Mouse (Mus musculus): ENCODE data around the gene Msx1.
A peak's percentile ranks its signal among the peaks of the same experiment; 100 is the strongest.
"Not testable (repeated sequence)": the region's sequence is repeated elsewhere in the genome, so short reads cannot be mapped to it uniquely, and the experiment has no call there.

The Msx1 gene

GRCm38 (mm10) chr5:37824461-37824795 lies at the start of gene Msx1:
Msx1 (minus strand) TSS chr5:37824583.
- DNase-seq, result peak; percentile 17 to 41

- no peak for DNase-seq
Measured at GRCm38 (mm10) chr5:37865471-37865870, 41.1 kb upstream of the Msx1 start.

- no peak for DNase-seq
Measured at GRCm38 (mm10) chr5:37864309-37864708, 39.9 kb upstream of the Msx1 start.

GRCm38 (mm10) chr5:37860846-37861245 lies 36.5 kb upstream of the Msx1 start:
- no peak for DNase-seq

- DNase-seq, result peak; percentile 58 to 64
Measured at GRCm38 (mm10) chr5:37860151-37860721, 35.9 kb upstream of the Msx1 start.

GRCm38 (mm10) chr5:37857763-37858545 lies 33.6 kb upstream of the Msx1 start:
- no peak for DNase-seq

- no peak for DNase-seq
Measured at GRCm38 (mm10) chr5:37856057-37856456, 31.7 kb upstream of the Msx1 start.

GRCm38 (mm10) chr5:37854233-37854632 lies 29.9 kb upstream of the Msx1 start:
- DNase-seq, result no peak

GRCm38 (mm10) chr5:37851305-37851982 lies 27.1 kb upstream of the Msx1 start:
- no peak for DNase-seq

- no peak for DNase-seq
Measured at GRCm38 (mm10) chr5:37848991-37849719, 24.8 kb upstream of the Msx1 start.

GRCm38 (mm10) chr5:37836267-37836646 lies 11.9 kb upstream of the Msx1 start:
- DNase-seq, result no peak

- no peak for DNase-seq
Measured at GRCm38 (mm10) chr5:37835590-37836266, 11.3 kb upstream of the Msx1 start.

- DNase-seq, result no peak
Measured at GRCm38 (mm10) chr5:37832766-37833165, 8.4 kb upstream of the Msx1 start.

- DNase-seq, result no peak
Measured at GRCm38 (mm10) chr5:37832031-37832430, 7.6 kb upstream of the Msx1 start.

- DNase-seq, result not testable (repeated sequence)
Measured at GRCm38 (mm10) chr5:37830436-37830835, 6.1 kb upstream of the Msx1 start.

GRCm38 (mm10) chr5:37829926-37830325 lies 5.5 kb upstream of the Msx1 start:
- DNase-seq, result no peak

- DNase-seq, result no peak
Measured at GRCm38 (mm10) chr5:37829296-37829670, 4.9 kb upstream of the Msx1 start.

- DNase-seq, result no peak
Measured at GRCm38 (mm10) chr5:37828591-37829295, 4.4 kb upstream of the Msx1 start.

- no peak for DNase-seq
Measured at GRCm38 (mm10) chr5:37828001-37828400, 3.6 kb upstream of the Msx1 start.

GRCm38 (mm10) chr5:37827626-37827950 lies 3.2 kb upstream of the Msx1 start:
- DNase-seq, result no peak

GRCm38 (mm10) chr5:37826706-37827625 lies 2.6 kb upstream of the Msx1 start:
- DNase-seq, result no peak

Measured in cerebellum, adult 18-20 months (tissue).